Mouse (Mus musculus) CD4-positive, CD25-positive, alpha-beta regulatory T cell (primary cell): Measurements from ENCODE around the gene Ccdc146. TPM values are rescaled to one million over a fixed set of nuclear protein-coding genes. Genes with fewer than 3 reads are reported as not detected.

ENCODE experiments used
- polyA plus RNA-seq: library from polyadenylated mRNA; unstranded; fragments of 100-300 nt; shearing (Covaris generic); gene quantifications from one replicate; pipeline ENCODE4 v1.2.1, GENCODE M21; 2017

Gene Ccdc146
- 0.13 TPM for polyA plus RNA-seq

DNA sequence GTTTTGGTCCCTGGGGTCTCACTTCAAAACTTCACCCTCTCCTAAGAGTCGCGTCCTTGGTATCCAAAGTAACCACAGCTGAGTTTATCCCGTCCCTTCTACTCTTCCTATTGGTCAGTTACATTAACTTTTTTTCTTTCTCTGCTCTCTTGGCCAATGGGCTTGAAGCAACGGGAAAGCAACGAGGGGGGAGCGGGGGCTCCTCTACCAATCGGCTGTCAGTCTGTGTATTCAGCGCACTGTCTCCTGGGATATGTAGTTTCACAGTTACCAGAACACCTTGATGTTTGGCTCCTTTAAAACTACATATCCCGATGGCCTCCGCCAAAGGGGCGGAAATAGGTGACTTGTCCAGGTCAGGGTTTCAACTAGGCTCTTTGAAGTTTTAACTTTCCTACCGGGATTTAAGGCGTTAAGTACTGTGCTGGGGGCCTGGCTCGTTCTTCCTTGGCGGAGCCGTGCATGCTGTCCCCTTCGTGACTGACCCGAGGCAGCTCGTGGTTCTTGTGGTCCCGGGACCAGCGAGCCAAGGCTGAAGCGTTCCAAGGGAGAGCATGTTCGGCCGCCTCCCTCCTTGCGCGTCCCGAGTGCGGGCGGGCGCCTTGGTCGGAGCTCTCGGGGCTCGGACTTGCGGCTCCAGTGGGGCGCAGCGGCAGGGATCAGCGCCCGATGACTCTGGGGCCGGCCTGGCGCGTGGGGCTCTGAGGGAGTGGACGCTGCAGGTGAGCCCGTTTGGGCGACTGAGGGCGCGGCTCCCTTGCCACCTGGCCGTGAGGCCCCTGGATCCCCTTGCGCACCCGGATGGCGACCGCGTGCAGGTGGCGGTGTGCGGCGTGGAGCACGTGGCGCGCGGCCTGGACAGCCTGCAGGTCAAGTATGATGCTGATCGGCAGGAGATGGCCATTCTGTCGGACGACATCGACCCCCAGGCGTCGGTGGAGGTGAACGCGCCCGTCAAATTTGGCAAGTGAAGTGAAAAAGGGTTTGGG is at the start of gene Ccdc146, which contains the start of gene Fam185a:
TSS of gene Ccdc146 (minus strand) at position 64 of the 989 bp plus-strand sequence.
TSS of gene Fam185a (plus strand) at position 345 of the 989 bp plus-strand sequence.

DNA sequence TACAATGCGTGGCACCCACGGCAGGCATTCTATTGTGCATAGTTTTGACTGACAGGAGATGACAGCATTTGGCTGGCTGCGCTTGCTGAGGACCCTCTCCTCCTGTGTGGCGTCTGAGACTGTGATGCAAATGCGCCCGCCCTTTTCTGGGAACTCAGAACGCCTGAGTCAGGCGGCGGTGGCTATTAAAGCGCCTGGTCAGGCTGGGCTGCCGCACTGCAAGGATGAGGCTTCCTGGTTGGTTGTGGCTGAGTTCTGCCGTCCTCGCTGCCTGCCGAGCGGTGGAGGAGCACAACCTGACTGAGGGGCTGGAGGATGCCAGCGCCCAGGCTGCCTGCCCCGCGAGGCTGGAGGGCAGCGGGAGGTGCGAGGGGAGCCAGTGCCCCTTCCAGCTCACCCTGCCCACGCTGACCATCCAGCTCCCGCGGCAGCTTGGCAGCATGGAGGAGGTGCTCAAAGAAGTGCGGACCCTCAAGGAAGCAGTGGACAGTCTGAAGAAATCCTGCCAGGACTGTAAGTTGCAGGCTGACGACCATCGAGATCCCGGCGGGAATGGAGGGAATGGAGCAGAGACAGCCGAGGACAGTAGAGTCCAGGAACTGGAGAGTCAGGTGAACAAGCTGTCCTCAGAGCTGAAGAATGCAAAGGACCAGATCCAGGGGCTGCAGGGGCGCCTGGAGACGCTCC is 51.8 kb downstream of the Ccdc146 start, which contains the start of gene Fgl2:
TSS of gene Fgl2 (plus strand) at position 150 of the 687 bp plus-strand sequence.

Other genes with a start within 250 kb of the Ccdc146 start
- gene Gsap, start 238.4 kb downstream of the Ccdc146 start, polyA plus RNA-seq = 35.3 TPM
- gene Fgl2, start 52.0 kb downstream of the Ccdc146 start, polyA plus RNA-seq = 29.3 TPM
- 6.3 TPM for gene Fam185a, start 281 bp upstream of the Ccdc146 start, polyA plus RNA-seq
- 0.13 TPM for gene Lrrc17, start 118.9 kb upstream of the Ccdc146 start, polyA plus RNA-seq
- 0.10 TPM for gene Fbxl13, start 221.0 kb upstream of the Ccdc146 start, polyA plus RNA-seq
- gene Armc10, start 221.1 kb upstream of the Ccdc146 start, polyA plus RNA-seq = 40.6 TPM